Mouse (Mus musculus) heart, adult 11 months (tissue): Measurements from ENCODE around the gene Taldo1.
A peak's percentile ranks its signal among the peaks of the same experiment; 100 is the strongest.
"Not testable (repeated sequence)": the region's sequence is repeated elsewhere in the genome, so short reads cannot be mapped to it uniquely, and the experiment has no call there.

Experiments used
- DNase-seq: peaks from one replicate; pipeline ENCODE4 v3.0.0; 2022

Gene Taldo1

GRCm38 (mm10) chr7:141388487-141389109 is 3.4 kb upstream of the Taldo1 start:
- no peak for DNase-seq

GRCm38 (mm10) chr7:141390326-141391259 is 1.4 kb upstream of the Taldo1 start:
- DNase-seq: no peak

- DNase-seq: peak; percentile 84
These were observed 688 bp downstream of the Taldo1 start for GRCm38 (mm10) chr7:141392552-141393222.

- DNase-seq: no peak
These were observed 2.2 kb downstream of the Taldo1 start for GRCm38 (mm10) chr7:141394158-141394557.

- peak; percentile 92 for DNase-seq
These were observed 2.8 kb downstream of the Taldo1 start for GRCm38 (mm10) chr7:141394771-141395170.

GRCm38 (mm10) chr7:141395348-141395747 is 3.3 kb downstream of the Taldo1 start:
- no peak for DNase-seq

- DNase-seq: peak; percentile 93
These were observed 11.3 kb downstream of the Taldo1 start for GRCm38 (mm10) chr7:141403305-141403704.

GRCm38 (mm10) chr7:141405466-141405865 is 13.5 kb downstream of the Taldo1 start:
- no peak for DNase-seq

GRCm38 (mm10) chr7:141407670-141408069 is 15.7 kb downstream of the Taldo1 start:
- not testable (repeated sequence) for DNase-seq

GRCm38 (mm10) chr7:141408833-141409232 is 16.8 kb downstream of the Taldo1 start:
- DNase-seq: peak; percentile 97

GRCm38 (mm10) chr7:141410631-141411030 is 18.6 kb downstream of the Taldo1 start:
- peak; percentile 89 for DNase-seq

- DNase-seq: peak; percentile 92
These were observed 19.7 kb downstream of the Taldo1 start for GRCm38 (mm10) chr7:141411667-141412066.

- DNase-seq: peak; percentile 95
These were observed 21.3 kb downstream of the Taldo1 start for GRCm38 (mm10) chr7:141413331-141413730.

GRCm38 (mm10) chr7:141413809-141414584 is 22.0 kb downstream of the Taldo1 start, which contains the start of gene Gatd1:
Gene Gatd1 (minus strand): TSS chr7:141414136.
- DNase-seq: peak; percentile 100

- DNase-seq: peak; percentile 87
These were observed 24.3 kb downstream of the Taldo1 start for GRCm38 (mm10) chr7:141416144-141416841.

- peak; percentile 84 for DNase-seq
These were observed 26.0 kb downstream of the Taldo1 start for GRCm38 (mm10) chr7:141417731-141418681.

- DNase-seq: peak; percentile 91
These were observed 27.0 kb downstream of the Taldo1 start for GRCm38 (mm10) chr7:141418970-141419369.

GRCm38 (mm10) chr7:141420030-141420702 is 28.2 kb downstream of the Taldo1 start:
- DNase-seq: no peak

GRCm38 (mm10) chr7:141423811-141424210 is 31.8 kb downstream of the Taldo1 start:
- DNase-seq: no peak
